Mouse (Mus musculus) thymus, adult 2 months (tissue): ENCODE data around the gene Pygo2.

Source experiments
- CTCF ChIP-seq: fragments of 200-500 bp; IDR thresholded peaks from 2 replicates; pipeline ENCODE4 v1.5.1; 2012; ENCODE audit warnings: mild to moderate bottlenecking, control low read depth, low read length, moderate library complexity, borderline replicate concordance; ENCODE audit not compliant: control insufficient read depth, poor library complexity, insufficient read depth; ENCODE audit errors: extremely low read depth
- POLR2A ChIP-seq: fragments of 200-500 bp; IDR thresholded peaks from 2 replicates; pipeline ENCODE4 v1.6.1; 2012; ENCODE audit warnings: mild to moderate bottlenecking, low read length, control low read depth, moderate library complexity; ENCODE audit not compliant: control insufficient read depth, poor library complexity, insufficient read depth; ENCODE audit errors: extremely low read depth

DNA sequence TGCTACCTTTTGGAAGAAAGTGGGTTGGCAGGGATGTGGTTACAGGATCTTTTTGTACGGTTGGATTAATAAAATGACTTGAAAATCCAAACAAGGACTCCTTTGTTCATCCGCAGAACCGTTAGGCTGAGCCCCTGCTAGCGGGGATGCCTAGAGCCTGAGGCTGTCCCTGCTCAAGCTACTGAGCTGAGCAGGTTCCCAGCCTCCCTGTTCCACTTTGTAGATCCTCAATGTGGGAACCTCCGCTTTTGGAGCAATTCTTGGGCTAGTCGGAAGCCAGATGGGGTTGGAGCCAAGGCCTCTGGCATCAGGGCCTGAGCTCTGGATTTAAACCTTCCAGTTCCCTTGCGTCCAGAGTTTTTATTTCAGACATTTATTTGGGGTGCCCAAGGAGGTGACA, 5.0 kb downstream of the Pygo2 start:
- TF ChIP-seq CTCF (no peak), POLR2A (no peak)
